ENCODE assay signal across 9 mouse cellular contexts in the genomic region with DNA sequence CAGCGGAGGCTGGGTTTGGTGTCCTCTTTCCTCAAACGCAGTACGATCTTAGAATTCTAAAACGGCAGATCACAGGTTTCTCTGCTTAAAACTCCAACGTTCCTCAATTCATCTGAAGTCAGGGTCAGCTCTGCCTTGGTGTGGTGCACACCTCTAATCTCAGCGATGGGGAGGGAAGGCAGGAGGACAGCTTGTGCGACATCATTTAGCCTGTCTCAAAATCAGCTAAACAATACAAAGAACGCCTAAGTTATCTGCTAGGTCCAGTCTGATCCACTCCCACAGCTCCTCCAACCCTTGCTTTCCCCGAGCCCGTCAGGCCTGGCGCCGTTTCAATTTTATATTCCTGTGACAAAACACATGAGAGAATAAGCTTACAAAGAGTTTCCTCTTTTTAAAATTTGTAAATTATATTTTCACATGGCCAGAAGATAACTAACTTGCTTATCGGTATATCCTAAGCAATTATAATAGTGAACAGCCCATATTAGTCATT. TPM values are rescaled to one million over a fixed set of nuclear protein-coding genes. Genes with fewer than 3 reads are reported as not detected.
DNase-seq lines count a peak whose midpoint lies in the region; ATAC-seq and TF ChIP-seq lines count a peak whose summit lies in the region.
"Had no signal": no experiment of that assay in that cellular context is flagged by ENCODE, and none has a peak within 500 bp of the region (broad histone marks: within the 10 kb centered on the region; RNA-seq: fewer than 3 reads in every experiment).

No protein-coding gene starts in this region.

- no peak for ATAC-seq in G1E (ENCODE audit: extremely low read depth, insufficient number of reproducible peaks, low FRiP score, poor library complexity, severe bottlenecking)
- ATAC-seq in forebrain, embryonic 13.5 days, result peak; percentile 40
- ATAC-seq: Patski had no signal

- H3K79me2 ChIP-seq in heart, adult 2 months (replicated peaks; ENCODE audit: control insufficient read depth, insufficient read depth, low read length), result no peaks in the 10 kb centered on the region
- no peaks in the 10 kb centered on the region for H3K79me2 ChIP-seq in myocyte (ENCODE audit: control insufficient read depth, insufficient read depth)

- WGBS in heart, adult 2 months, result 16% methylated on average over 13 of the region's 13 CpGs
- WGBS in forebrain, embryonic 13.5 days, result 27% methylated on average over 13 of the region's 13 CpGs
- WGBS in limb, embryonic 10.5 days, result 32% methylated on average over 13 of the region's 13 CpGs

- intact Hi-C loops in heart, adult 2 months (cut with DNase I), result loop anchor here (5.0 to 10.0 kb wide), 2 partner anchors 169 to 266 kb away; partner anchors contain the start of gene Znhit3
- intact Hi-C loops in heart, postnatal 36 days (cut with DNase I), result loop anchor here (5.0 kb wide), 2 partner anchors 154 to 266 kb away; partner anchors contain the start of gene Znhit3

- H3K27me3 ChIP-seq in heart, adult 2 months (ENCODE audit: control insufficient read depth, insufficient read depth, low read length), result no peaks in the 10 kb centered on the region
- no peaks in the 10 kb centered on the region; the same call in 1 of the 2 replicates for H3K27me3 ChIP-seq in G1E (ENCODE audit: insufficient read depth, low read length)
- H3K27me3 ChIP-seq in forebrain, embryonic 13.5 days, result no peaks in the 10 kb centered on the region
- no peaks in the 10 kb centered on the region for H3K27me3 ChIP-seq in limb, embryonic 10.5 days (ENCODE audit: low read depth, poor library complexity, severe bottlenecking)
- H3K27me3 ChIP-seq in myocyte (ENCODE audit: control insufficient read depth, insufficient read depth, insufficient read length), result no peaks in the 10 kb centered on the region
- H3K27me3 ChIP-seq: Patski had no signal

- TF ChIP-seq CTCF in heart, adult 2 months (IDR thresholded peaks at IDR 0.05), result no peak
- TF ChIP-seq CTCF in G1E (IDR thresholded peaks at IDR 0.05; ENCODE audit: low read depth, low read length), result no peak

- peak overlapping the region; percentile 46 for H3K4me3 ChIP-seq in heart, adult 2 months
- H3K4me3 ChIP-seq in G1E (ENCODE audit: low read depth, low read length) (peak overlapping the region; percentile 64; the same call in 1 of the 2 replicates), myocyte (no peak overlapping the region)
- H3K4me3 ChIP-seq in forebrain, embryonic 13.5 days, result peak overlapping the region; percentile 35
- peak overlapping the region; percentile 52 for H3K4me3 ChIP-seq in limb, embryonic 10.5 days

- TF ChIP-seq POLR2A in heart, adult 2 months (IDR thresholded peaks at IDR 0.05; ENCODE audit: insufficient read depth, low read depth, low read length), result no peak
- no peak for TF ChIP-seq POLR2A in myocyte (IDR thresholded peaks at IDR 0.05; ENCODE audit: insufficient read length, low read depth)

- H3K36me3 ChIP-seq in heart, adult 2 months (ENCODE audit: control insufficient read depth, insufficient read depth, low read length), result no peaks in the 10 kb centered on the region
- H3K36me3 ChIP-seq in G1E (replicated peaks), result peaks cover 14% of the 10 kb centered on the region
- H3K36me3 ChIP-seq in forebrain, embryonic 13.5 days (ENCODE audit: poor library complexity, severe bottlenecking), result peaks cover 2% of the 10 kb centered on the region
- peaks cover 5% of the 10 kb centered on the region for H3K36me3 ChIP-seq in limb, embryonic 10.5 days
- no peaks in the 10 kb centered on the region for H3K36me3 ChIP-seq in myocyte (ENCODE audit: control insufficient read depth, insufficient read depth)

- H3K9me3 ChIP-seq in G1E (replicated peaks), result no peaks in the 10 kb centered on the region
- no peaks in the 10 kb centered on the region for H3K9me3 ChIP-seq in forebrain, embryonic 13.5 days (replicated peaks)
- H3K9me3 ChIP-seq in limb, embryonic 10.5 days (replicated peaks), result no peaks in the 10 kb centered on the region

- TF ChIP-seq EP300 in heart, adult 2 months (IDR thresholded peaks at IDR 0.05; ENCODE audit: insufficient read depth, low read depth, low read length), result no peak

- peak overlapping the region; percentile 62 for H3K4me2 ChIP-seq in forebrain, embryonic 13.5 days
- peak overlapping the region; percentile 38 for H3K4me2 ChIP-seq in myocyte (ENCODE audit: low read depth)

- no peak for DNase-seq in heart, adult 2 months
- DNase-seq in heart, postnatal 36 days, result no peak
- DNase-seq in G1E (ENCODE audit: low spot score), result no peak
- DNase-seq in limb, embryonic 10.5 days (ENCODE audit: low spot score), result no peak
- no peak for DNase-seq in layer of hippocampus, postnatal 14 days (ENCODE audit: low spot score in 2 of 2)
- no peak for DNase-seq in adrenal gland, adult (ENCODE audit: inconsistent age in 2 of 2, low spot score in 1 of 2)

- H3K9ac ChIP-seq in heart, adult 2 months (ENCODE audit: low read depth, low read length), result no peak overlapping the region
- H3K9ac ChIP-seq in forebrain, embryonic 13.5 days, result peak overlapping the region; percentile 60

- H3ac ChIP-seq in myocyte (ENCODE audit: control insufficient read depth, insufficient read length), result no peak overlapping the region

- H3K27ac ChIP-seq in heart, adult 2 months, result no peak overlapping the region
- peak overlapping the region; percentile 12; the same call in 1 of the 2 replicates for H3K27ac ChIP-seq in forebrain, embryonic 13.5 days
- H3K27ac ChIP-seq in limb, embryonic 10.5 days, result peak overlapping the region; percentile 83

- H3K4me1 ChIP-seq in heart, adult 2 months (ENCODE audit: control insufficient read depth, insufficient read depth, low read length), result no peaks in the 10 kb centered on the region; the same call in 1 of the 2 replicates
- H3K4me1 ChIP-seq in G1E (ENCODE audit: insufficient read depth, low read depth, low read length), result peaks cover 12% of the 10 kb centered on the region
- H3K4me1 ChIP-seq in forebrain, embryonic 13.5 days, result peaks cover 8% of the 10 kb centered on the region
- H3K4me1 ChIP-seq in limb, embryonic 10.5 days, result peaks cover 7% of the 10 kb centered on the region

TF ChIP-seq in myocyte, 11 proteins besides CTCF, POLR2A, EP300 and RAD21:
- TF ChIP-seq MYOD1 (IDR thresholded peaks at IDR 0.05; ENCODE audit: control insufficient read depth in 1 of 3, insufficient read length in 2 of 3, low read depth in 2 of 3) (no peak), TCF12 (IDR thresholded peaks at IDR 0.05; ENCODE audit: insufficient read depth, poor library complexity, severe bottlenecking) (no peak), SRF (IDR thresholded peaks at IDR 0.05; ENCODE audit: control insufficient read depth, insufficient read length, low read depth) (no peak), USF1 (IDR thresholded peaks at IDR 0.05; ENCODE audit: low read depth) (no peak), CEBPB (IDR thresholded peaks at IDR 0.05; ENCODE audit: insufficient read depth, poor library complexity, severe bottlenecking) (no peak), MAX (IDR thresholded peaks at IDR 0.05; ENCODE audit: low read depth) (no peak), TCF3 (IDR thresholded peaks at IDR 0.05; ENCODE audit: insufficient read length, low read depth) (no peak), MYOG (IDR thresholded peaks at IDR 0.05; ENCODE audit: control insufficient read depth in 1 of 3, insufficient read depth in 1 of 3, insufficient read length in 2 of 3, low read depth in 2 of 3) (no peak), E2F4 (IDR thresholded peaks at IDR 0.05; ENCODE audit: insufficient read depth) (no peak), REST (IDR thresholded peaks at IDR 0.05; ENCODE audit: insufficient read depth, insufficient read length) (no peak), POLR2AphosphoS2 (IDR thresholded peaks at IDR 0.05; ENCODE audit: insufficient read length, low read depth) (no peak)
TF ChIP-seq in myocyte: peak in this region for 0.

RNA-seq across cellular contexts. Expression of gene 1700125H20Rik, which starts 13.1 kb away (rescaled TPM):
- not detected for total RNA-seq in heart, adult 2 months (2021)
- polyA plus RNA-seq in heart, adult 2 months (2012; rRNA removed), result not detected in 2 replicates
- total RNA-seq in heart, postnatal 36 days (2021), result not detected
- not detected in 2 replicates for total RNA-seq in G1E (2014; fragmentation: Nextera tagmentation)
- total RNA-seq in G1E (2017), result not detected in 2 replicates
- not detected in 2 replicates for polyA plus RNA-seq in G1E (2012)
- polyA plus RNA-seq in forebrain, embryonic 13.5 days (2015; fragmentation: Nextera tagmentation; extraction: Ambion mirVana), result 0.26 and 0.54 TPM in 2 replicates
- polyA plus RNA-seq in limb, embryonic 10.5 days (2016; fragmentation: Nextera tagmentation; extraction: Ambion mirVana), result 0.39 TPM in 1 of 2 replicates, not detected in the other
- polyA plus RNA-seq in myocyte (2012; fragmentation: generic; extraction: Trizol), result not detected
- total RNA-seq in layer of hippocampus, postnatal 14 days (2021), result under 1 TPM in 1 of 2 experiments, not detected in 1; 0.60 TPM

RNA-seq across cellular contexts. Expression of gene Usp32, which starts 43.4 kb away (rescaled TPM):
- 10 to 100 TPM; 22.6 to 24.5 TPM for total RNA-seq in heart, adult 2 months (2021)
- 4.0 and 9.0 TPM in 2 replicates for polyA plus RNA-seq in heart, adult 2 months (2012; rRNA removed)
- total RNA-seq in heart, postnatal 36 days (2021), result 10 to 100 TPM; 20.2 to 22.6 TPM
- total RNA-seq in G1E (2014; fragmentation: Nextera tagmentation) (42.4 and 163 TPM in 2 replicates), G1E (2017) (19.2 and 24.9 TPM in 2 replicates)
- polyA plus RNA-seq in G1E (2012) (9.9 and 10.4 TPM in 2 replicates), myocyte (2012; fragmentation: generic; extraction: Trizol) (4.5 TPM)
- 7.8 and 9.0 TPM in 2 replicates for polyA plus RNA-seq in forebrain, embryonic 13.5 days (2015; fragmentation: Nextera tagmentation; extraction: Ambion mirVana)
- polyA plus RNA-seq in limb, embryonic 10.5 days (2016; fragmentation: Nextera tagmentation; extraction: Ambion mirVana), result 2.9 and 4.5 TPM in 2 replicates
- total RNA-seq in layer of hippocampus, postnatal 14 days (2021), result 10 to 100 TPM; 76.2 to 86.3 TPM

RNA-seq across cellular contexts. Expression of gene Appbp2, which starts 51.6 kb away (rescaled TPM):
- 10 to 100 TPM; 14.6 to 16.1 TPM for total RNA-seq in heart, adult 2 months (2021)
- polyA plus RNA-seq in heart, adult 2 months (2012; rRNA removed), result 6.8 and 12.0 TPM in 2 replicates
- total RNA-seq in heart, postnatal 36 days (2021), result 10 to 100 TPM; 14.7 to 16.8 TPM
- total RNA-seq in G1E (2014; fragmentation: Nextera tagmentation), result 47.5 and 50.2 TPM in 2 replicates
- 28.1 and 33.2 TPM in 2 replicates for total RNA-seq in G1E (2017)
- 5.3 TPM in 2 replicates for polyA plus RNA-seq in G1E (2012)
- polyA plus RNA-seq in forebrain, embryonic 13.5 days (2015; fragmentation: Nextera tagmentation; extraction: Ambion mirVana), result 46.3 and 49.3 TPM in 2 replicates
- 39.3 and 42.8 TPM in 2 replicates for polyA plus RNA-seq in limb, embryonic 10.5 days (2016; fragmentation: Nextera tagmentation; extraction: Ambion mirVana)
- polyA plus RNA-seq in myocyte (2012; fragmentation: generic; extraction: Trizol), result 8.5 TPM
- total RNA-seq in layer of hippocampus, postnatal 14 days (2021), result 10 to 100 TPM; 54.0 to 58.8 TPM
